Mouse (Mus musculus) C2C12 (cell line): ENCODE results near the gene Tbc1d1. TPM values are rescaled to one million over a fixed set of nuclear protein-coding genes. Genes with fewer than 3 reads are reported as not detected.
A peak's percentile ranks its signal among the peaks of the same experiment; 100 is the strongest.

Source experiments
- H3K27me3 ChIP-seq: one replicate; pipeline ENCODE4 v1.6.1; 2011; ENCODE audit not compliant: control insufficient read depth, insufficient read depth, insufficient read length
- H3K36me3 ChIP-seq: one replicate; pipeline ENCODE4 v1.6.1; 2011; ENCODE audit not compliant: control insufficient read depth, insufficient read depth
- H3K4me3 ChIP-seq: one replicate; pipeline ENCODE4 v1.5.1; 2011; ENCODE audit warnings: mild to moderate bottlenecking, control low read depth; ENCODE audit not compliant: poor library complexity, insufficient read depth, severe bottlenecking
- H3K79me2 ChIP-seq: one replicate; pipeline ENCODE4 v1.6.1; 2011; ENCODE audit not compliant: control insufficient read depth, insufficient read depth
- H3K79me3 ChIP-seq: one replicate; pipeline ENCODE4 v1.6.1; 2011; ENCODE audit warnings: low read depth, control low read depth
- H3ac ChIP-seq: one replicate; pipeline ENCODE3; 2011; ENCODE audit warnings: low read depth; ENCODE audit not compliant: control insufficient read depth, insufficient read length
- CEBPB ChIP-seq: IDR thresholded peaks from one replicate; pipeline ENCODE4 v1.6.1; 2011; ENCODE audit warnings: low read depth, mild to moderate bottlenecking, control low read depth, moderate library complexity
- CTCF ChIP-seq: IDR thresholded peaks from one replicate; pipeline ENCODE4 v1.5.1; 2011; ENCODE audit not compliant: control insufficient read depth, insufficient read depth, insufficient read length
- FOSL1 ChIP-seq: IDR thresholded peaks from one replicate; pipeline ENCODE4 v1.8.0; 2011; ENCODE audit warnings: mild to moderate bottlenecking, low read length; ENCODE audit not compliant: poor library complexity, insufficient read depth, severe bottlenecking
- MAX ChIP-seq: IDR thresholded peaks from one replicate; pipeline ENCODE4 v1.6.1; 2011; ENCODE audit warnings: mild to moderate bottlenecking, control low read depth
- MYOD1 ChIP-seq: IDR thresholded peaks from one replicate; pipeline ENCODE4 v1.6.1; 2011; ENCODE audit warnings: low read depth; ENCODE audit not compliant: control insufficient read depth, insufficient read length
- MYOG ChIP-seq: IDR thresholded peaks from one replicate; pipeline ENCODE4 v1.6.1; 2011; ENCODE audit not compliant: control insufficient read depth, insufficient read length; ENCODE audit errors: extremely low read depth
- USF1 ChIP-seq: IDR thresholded peaks from one replicate; pipeline ENCODE4 v1.6.1; 2011; ENCODE audit warnings: low read depth, mild to moderate bottlenecking, control low read depth, moderate library complexity
- polyA plus RNA-seq: library from polyadenylated mRNA; unstranded; fragments of >200 nt; fragmentation: generic; extraction: Trizol; gene quantifications from one replicate; pipeline ENCODE4 v1.2.1, GENCODE M21; 2012; ENCODE audit warnings: missing spikeins

The Tbc1d1 gene
- polyA plus RNA-seq, 1 experiment, result 25.0 TPM

GRCm38 (mm10) chr5:64158501-64158900, 2.4 kb downstream of the Tbc1d1 start:
- Histone ChIP-seq H3K79me2 (peaks cover 9% of the 10 kb centered on the region), H3K79me3 (peaks cover 3% of the 10 kb centered on the region), H3K36me3 (no peaks in the 10 kb centered on the region), H3K27me3 (no peaks in the 10 kb centered on the region), H3K4me3 (no peak overlapping the region), H3ac (no peak overlapping the region)
- TF ChIP-seq CEBPB (no peak), USF1 (no peak), MAX (no peak), MYOD1 (no peak), CTCF (no peak)

DNA sequence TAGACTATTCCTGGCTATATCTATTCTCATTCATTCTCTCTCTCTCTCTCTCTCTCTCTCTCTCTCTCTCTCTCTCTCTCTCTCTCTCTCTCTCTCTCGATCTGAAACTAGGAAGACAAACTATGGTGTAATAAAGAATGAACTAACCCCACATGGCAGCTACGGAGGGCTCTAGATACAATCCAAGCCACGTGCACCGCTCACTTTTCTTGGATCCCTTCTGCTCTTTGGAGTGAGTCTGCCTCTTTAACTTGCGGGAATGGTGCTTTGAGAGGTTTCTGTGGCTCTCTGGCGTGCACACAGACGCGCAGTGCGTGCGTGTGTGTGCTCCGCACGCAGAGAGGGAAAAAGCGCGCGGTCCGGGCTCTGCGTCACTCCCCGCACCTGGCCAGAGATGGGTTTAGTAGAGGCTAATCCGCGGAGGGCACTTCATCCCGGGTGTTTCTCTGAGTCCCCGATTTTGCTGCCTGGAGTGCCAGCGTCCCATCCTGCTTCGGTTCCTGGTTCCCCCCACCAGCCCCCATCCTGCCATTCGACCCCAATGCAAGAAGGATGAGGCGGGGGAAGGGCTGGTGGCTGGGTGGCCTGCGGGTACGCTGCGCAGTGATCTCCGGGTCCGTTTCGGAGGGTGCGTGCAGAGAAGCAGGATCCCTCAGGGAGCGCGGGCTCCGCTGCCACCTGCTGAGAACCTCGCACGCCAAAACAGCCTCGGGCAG, 3.1 kb downstream of the Tbc1d1 start:
- H3K27me3 ChIP-seq, result no peaks in the 10 kb centered on the region
- H3ac ChIP-seq, result peak overlapping the region; percentile 42
- H3K79me3 ChIP-seq, result peaks cover 3% of the 10 kb centered on the region
- H3K36me3 ChIP-seq, result no peaks in the 10 kb centered on the region
- H3K4me3 ChIP-seq, result peak overlapping the region; percentile 50
- no peak for TF ChIP-seq MYOD1
- TF ChIP-seq MAX, result no peak
- TF ChIP-seq CTCF, result no peak
- no peak for TF ChIP-seq FOSL1
- TF ChIP-seq CEBPB, result no peak
- TF ChIP-seq MYOG, result no peak
- TF ChIP-seq USF1, result no peak
- H3K79me2 ChIP-seq, result peaks cover 9% of the 10 kb centered on the region

DNA sequence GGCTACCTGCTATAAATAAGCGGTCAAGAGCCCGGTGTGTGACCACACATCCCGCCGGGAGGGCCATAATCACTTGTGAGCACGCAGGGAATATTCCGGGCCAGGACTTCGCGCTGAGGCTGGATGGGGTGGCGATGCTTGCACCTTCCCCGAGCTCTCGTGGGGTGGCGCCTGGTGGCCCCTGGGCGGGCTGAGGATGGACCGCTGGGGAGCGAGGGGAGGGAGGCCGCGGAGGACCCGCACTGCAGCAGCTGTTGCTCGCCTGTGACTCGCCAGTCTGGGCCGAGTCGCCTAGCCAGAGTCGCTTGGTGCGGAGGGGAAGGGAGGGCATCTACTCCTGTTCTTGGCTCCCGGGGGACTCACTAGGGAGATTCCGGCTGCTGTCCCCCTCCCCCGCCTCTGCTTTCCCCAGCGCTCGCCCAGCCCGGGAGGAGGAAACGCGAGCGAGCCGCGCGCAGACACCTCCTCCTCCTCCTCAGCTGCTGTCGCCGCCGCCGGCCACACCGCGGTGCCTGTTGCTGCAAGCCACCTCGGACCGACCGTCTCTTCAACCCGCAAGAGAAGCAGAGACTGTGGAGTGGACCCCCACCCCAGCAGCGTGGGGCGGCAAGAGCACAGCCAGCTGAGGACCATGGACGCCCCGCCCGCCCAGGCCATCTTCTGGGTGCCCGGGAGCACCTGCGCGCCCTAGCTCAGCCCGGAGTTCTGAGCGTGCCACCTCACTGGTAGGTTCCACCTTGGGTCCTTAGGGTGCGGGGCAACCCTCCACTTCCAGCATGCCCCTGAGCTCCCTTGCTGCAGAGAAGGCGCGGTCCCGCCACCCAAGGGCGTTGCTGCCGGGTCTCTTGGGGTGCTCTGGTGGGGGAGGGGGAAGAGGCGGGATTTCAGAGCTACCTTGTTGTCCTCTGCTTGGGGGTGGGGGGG, 3.9 kb downstream of the Tbc1d1 start:
- Histone ChIP-seq H3K4me3 (peak overlapping the region; percentile 50), H3K36me3 (no peaks in the 10 kb centered on the region), H3K79me2 (peaks cover 9% of the 10 kb centered on the region), H3K27me3 (no peaks in the 10 kb centered on the region), H3K79me3 (peaks cover 3% of the 10 kb centered on the region), H3ac (peak overlapping the region; percentile 70)
- TF ChIP-seq USF1, result no peak
- TF ChIP-seq CEBPB, result no peak
- peak; percentile 58 for TF ChIP-seq MYOD1
- TF ChIP-seq CTCF, result peak; percentile 63
- TF ChIP-seq MAX, result no peak
- no peak for TF ChIP-seq FOSL1
- TF ChIP-seq MYOG, result no peak

GRCm38 (mm10) chr5:64160705-64161391, 4.7 kb downstream of the Tbc1d1 start:
- no peak for TF ChIP-seq MYOG
- TF ChIP-seq MAX, result no peak
- no peak for TF ChIP-seq USF1
- no peak for TF ChIP-seq FOSL1
- TF ChIP-seq MYOD1, result no peak
- TF ChIP-seq CEBPB, result no peak
- no peak for TF ChIP-seq CTCF
- peaks cover 9% of the 10 kb centered on the region for H3K79me2 ChIP-seq
- H3K36me3 ChIP-seq, result no peaks in the 10 kb centered on the region
- peak overlapping the region; percentile 28 for H3ac ChIP-seq
- H3K79me3 ChIP-seq, result peaks cover 3% of the 10 kb centered on the region
- no peaks in the 10 kb centered on the region for H3K27me3 ChIP-seq
- peak overlapping the region; percentile 50 for H3K4me3 ChIP-seq

DNA sequence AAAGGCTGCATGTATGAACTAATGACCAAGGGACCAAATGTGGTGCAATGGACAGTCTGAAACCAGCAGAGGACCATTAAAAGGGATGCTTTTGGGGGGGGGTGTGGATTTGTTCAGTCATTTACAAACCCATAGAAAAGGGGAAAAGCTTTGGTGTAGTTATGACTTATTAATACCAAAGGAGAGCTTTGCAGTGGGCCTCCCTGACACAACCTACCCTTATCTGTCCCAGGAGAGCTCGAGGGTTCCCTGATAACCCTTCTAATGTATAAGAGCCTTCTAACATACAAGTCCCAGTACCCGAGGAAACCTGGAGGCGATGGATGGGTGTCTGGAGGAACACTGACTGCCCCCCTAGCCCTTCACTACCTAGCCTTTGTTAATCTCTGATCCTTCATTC, 5.8 kb downstream of the Tbc1d1 start:
- Histone ChIP-seq H3K79me3 (peaks cover 3% of the 10 kb centered on the region), H3K36me3 (no peaks in the 10 kb centered on the region), H3K79me2 (peaks cover 12% of the 10 kb centered on the region), H3ac (no peak overlapping the region), H3K4me3 (no peak overlapping the region), H3K27me3 (no peaks in the 10 kb centered on the region)
- TF ChIP-seq MAX, result no peak
- no peak for TF ChIP-seq CEBPB
- no peak for TF ChIP-seq CTCF
- no peak for TF ChIP-seq MYOG
- TF ChIP-seq FOSL1, result no peak
- TF ChIP-seq MYOD1, result no peak
- TF ChIP-seq USF1, result no peak
